18 mouse cellular contexts compared by ENCODE assay signal in genomic region chr13:106823875-106824191, GRCm38 (mm10).
"Had no signal": no experiment of that assay in that cellular context is flagged by ENCODE, and none has a peak within 500 bp of the region (broad histone marks: within the 10 kb centered on the region; RNA-seq: fewer than 3 reads in every experiment).

No protein-coding gene starts in this region.

- H3K27me3 ChIP-seq: midbrain, embryonic 13.5 days; neural tube, embryonic 13.5 days; neural tube, embryonic 15.5 days had no signal

- H3K36me3 ChIP-seq: neural tube, embryonic 15.5 days had no signal

- DNase-seq: lung, adult 18-20 months; lung, embryonic 14.5 days; lung, postnatal 10 days; lung, postnatal 4 days; retina, postnatal 1 day; right cerebral cortex, adult 18-20 months; right cerebral cortex, postnatal 25 days; right cerebral cortex, postnatal 4 days; spleen, adult 18-20 months; thymus, adult 18-20 months; thymus, postnatal 14 days; thymus, postnatal 36 days had no signal

- H3K4me1 ChIP-seq: midbrain, embryonic 10.5 days; midbrain, embryonic 13.5 days; neural tube, embryonic 13.5 days; neural tube, embryonic 15.5 days had no signal

- ATAC-seq: midbrain, embryonic 13.5 days; midbrain, embryonic 16.5 days had no signal

- H3K4me2 ChIP-seq: lung, embryonic 14.5 days; midbrain, embryonic 13.5 days; neural tube, embryonic 13.5 days; neural tube, embryonic 15.5 days had no signal

- H3K4me3 ChIP-seq: midbrain, embryonic 10.5 days; midbrain, embryonic 13.5 days; myocyte; neural tube, embryonic 13.5 days; neural tube, embryonic 15.5 days had no signal

- H3K27ac ChIP-seq: midbrain, embryonic 10.5 days; midbrain, embryonic 13.5 days; neural tube, embryonic 13.5 days; neural tube, embryonic 15.5 days had no signal

- H3K9ac ChIP-seq: lung, embryonic 14.5 days; midbrain, embryonic 13.5 days; neural tube, embryonic 13.5 days; neural tube, embryonic 15.5 days had no signal

- H3K9me3 ChIP-seq: midbrain, embryonic 10.5 days; midbrain, embryonic 13.5 days; neural tube, embryonic 13.5 days; neural tube, embryonic 15.5 days had no signal
